Mouse (Mus musculus) hindbrain, embryonic 12.5 days (tissue): ENCODE data around the gene Fam168b. TPM values are rescaled to one million over a fixed set of nuclear protein-coding genes. Genes with fewer than 3 reads are reported as not detected.

Experiments used
- polyA plus RNA-seq: library from polyadenylated mRNA; unstranded; fragments of >200 nt; fragmentation: Nextera tagmentation; extraction: Ambion mirVana; gene quantifications from 2 replicates; pipeline ENCODE4 v1.2.1, GENCODE M21; 2016

Fam168b gene
- polyA plus RNA-seq, 1 experiment from 2014 or later, result 170 TPM

Other genes with a start within 250 kb of the Fam168b start
- 50.8 and 59.8 TPM in 2 replicates for gene Plekhb2, start 6.9 kb upstream of the Fam168b start, polyA plus RNA-seq